Mouse (Mus musculus): Measurements from ENCODE around the gene Ap3d1. TPM values are rescaled to one million over a fixed set of nuclear protein-coding genes. Genes with fewer than 3 reads are reported as not detected.

The Ap3d1 gene
- polyA plus RNA-seq, 1 experiment from 2014 or later = 81.0 TPM

DNA sequence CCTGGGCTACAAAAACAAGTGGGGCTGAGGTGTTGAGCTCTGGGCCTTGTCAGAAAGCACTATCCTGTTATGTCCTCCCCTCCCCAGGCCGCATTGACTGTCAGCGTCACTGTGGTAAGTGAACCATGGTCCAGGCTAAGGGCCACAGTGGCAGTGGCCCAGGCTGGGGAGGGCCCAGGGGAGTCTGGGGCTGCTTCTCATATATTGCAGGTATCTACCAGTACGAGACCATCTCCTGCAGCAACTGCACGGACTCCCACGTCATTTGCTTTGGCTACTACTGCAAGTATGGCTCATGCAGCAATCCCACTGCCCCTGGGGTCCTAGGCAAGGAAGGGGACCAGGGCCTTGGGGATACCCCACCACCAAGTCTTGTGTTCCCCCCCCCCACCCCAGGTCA is 38.4 kb downstream of the Ap3d1 start:
- Histone ChIP-seq H3K27me3 (replicated peaks; ENCODE audit: control insufficient read depth, insufficient read depth, low read length) (no peaks in the 10 kb centered on the region), H3K9me3 (replicated peaks; ENCODE audit: control insufficient read depth, low read length) (no peaks in the 10 kb centered on the region), H3K4me3 (ENCODE audit: low read depth, low read length) (no peak overlapping the region)

GRCm38 (mm10) chr10:80702536-80703390 is 39.3 kb downstream of the Ap3d1 start:
- H3K9ac ChIP-seq (ENCODE audit: low read length) = peak overlapping the region; percentile 62
- H3K27ac ChIP-seq (ENCODE audit: low read depth, low read length) = peak overlapping the region; percentile 84
- H3K4me2 ChIP-seq (ENCODE audit: low read length) = peak overlapping the region; percentile 79
- peak; percentile 86 for ATAC-seq
- DNase-seq (ENCODE audit: low spot score) = peak; percentile 92
- no peaks in the 10 kb centered on the region for H3K9me3 ChIP-seq (replicated peaks; ENCODE audit: control insufficient read depth, low read length)
- 4% methylated on average over 47 of the region's 47 CpGs for WGBS
- peaks cover 25% of the 10 kb centered on the region for H3K36me3 ChIP-seq (ENCODE audit: control insufficient read depth, insufficient read depth, low read length)
- H3K4me3 ChIP-seq (ENCODE audit: low read depth, low read length) = peak overlapping the region; percentile 69
- peaks cover 13% of the 10 kb centered on the region for H3K4me1 ChIP-seq (ENCODE audit: control insufficient read depth, insufficient read depth, low read length)
- H3K27me3 ChIP-seq (replicated peaks; ENCODE audit: control insufficient read depth, insufficient read depth, low read length) = no peaks in the 10 kb centered on the region

More for the DNA sequence above, 38.4 kb downstream of the Ap3d1 start:
- ATAC-seq = no peak
- no peak overlapping the region for H3K27ac ChIP-seq (ENCODE audit: low read depth, low read length)
- H3K4me1 ChIP-seq (ENCODE audit: control insufficient read depth, insufficient read depth, low read length) = peaks cover 13% of the 10 kb centered on the region
- DNase-seq (ENCODE audit: low spot score) = no peak
- peaks cover 33% of the 10 kb centered on the region for H3K36me3 ChIP-seq (ENCODE audit: control insufficient read depth, insufficient read depth, low read length)
- H3K9ac ChIP-seq (ENCODE audit: low read length) = peak overlapping the region; percentile 62
- WGBS = 83% methylated on average over 5 of the region's 5 CpGs
- H3K4me2 ChIP-seq (ENCODE audit: low read length) = peak overlapping the region; percentile 79

DNA sequence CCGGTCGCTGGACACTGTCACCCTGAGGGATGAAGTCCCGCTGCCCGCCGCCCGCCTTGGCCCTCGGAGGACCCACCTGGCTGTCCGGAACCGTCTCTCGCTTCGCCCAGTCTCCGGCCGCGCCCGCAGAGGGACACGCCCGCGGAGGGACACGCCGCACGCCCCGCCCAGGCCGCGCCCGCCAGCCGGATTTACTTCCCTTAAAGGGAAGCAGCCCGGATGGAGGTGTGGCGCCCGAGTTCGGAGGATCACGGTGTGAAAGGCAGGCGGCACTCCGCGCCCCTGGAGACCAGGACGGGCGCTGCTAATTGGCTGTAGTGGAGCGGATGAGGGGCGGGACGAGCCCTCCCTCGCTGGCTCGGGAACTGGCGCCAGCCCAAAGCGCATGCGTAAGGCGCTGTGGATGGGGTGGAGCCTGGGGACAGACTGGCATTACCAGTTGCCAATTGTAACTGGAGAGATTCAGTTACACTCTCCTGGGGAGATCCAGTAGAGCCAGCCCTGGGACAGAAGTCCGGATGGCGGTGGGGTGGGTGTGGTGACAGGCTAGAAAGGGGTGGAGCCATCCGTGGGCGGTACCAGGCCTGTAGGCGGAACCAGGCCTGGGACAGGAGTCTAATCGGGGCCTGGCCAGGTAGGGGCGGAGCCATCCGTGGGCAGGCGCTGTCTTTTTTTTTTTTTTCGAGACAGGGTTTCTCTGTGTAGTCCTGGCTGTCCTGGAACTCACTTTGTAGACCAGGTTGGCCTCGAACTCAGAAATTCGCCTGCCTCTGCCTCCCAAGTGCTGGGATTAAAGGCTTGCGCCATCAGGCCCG is 40.1 kb downstream of the Ap3d1 start, which contains the start of the genes Mob3a and Izumo4:
Mob3a (minus strand) TSS at position 257 of the 815 bp plus-strand sequence.
Izumo4 (plus strand) TSS at position 464 of the 815 bp plus-strand sequence.
- peak; percentile 97 for ATAC-seq
- Histone ChIP-seq H3K4me3 (ENCODE audit: low read depth, low read length) (peak within 1 kb of the TSS; percentile 69), H3K4me1 (ENCODE audit: control insufficient read depth, insufficient read depth, low read length) (peaks cover 13% of the 10 kb centered on the region), H3K36me3 (ENCODE audit: control insufficient read depth, insufficient read depth, low read length) (peaks cover 16% of the 10 kb centered on the region), H3K27me3 (replicated peaks; ENCODE audit: control insufficient read depth, insufficient read depth, low read length) (no peaks in the 10 kb centered on the region), H3K9ac (ENCODE audit: low read length) (peak within 1 kb of the TSS; percentile 77), H3K9me3 (replicated peaks; ENCODE audit: control insufficient read depth, low read length) (no peaks in the 10 kb centered on the region), H3K27ac (ENCODE audit: low read depth, low read length) (peak within 1 kb of the TSS; percentile 84), H3K4me2 (ENCODE audit: low read length) (peak within 1 kb of the TSS; percentile 79)
- under 1% methylated on average over 57 of the region's 59 CpGs for WGBS
- peak; percentile 99 for DNase-seq (ENCODE audit: low spot score)

- Histone ChIP-seq H3K27me3 (replicated peaks; ENCODE audit: control insufficient read depth, insufficient read depth, low read length) (no peaks in the 10 kb centered on the region), H3K4me3 (ENCODE audit: low read depth, low read length) (peak overlapping the region; percentile 69), H3K9me3 (replicated peaks; ENCODE audit: control insufficient read depth, low read length) (no peaks in the 10 kb centered on the region), H3K36me3 (ENCODE audit: control insufficient read depth, insufficient read depth, low read length) (peaks cover 4% of the 10 kb centered on the region), H3K4me1 (ENCODE audit: control insufficient read depth, insufficient read depth, low read length) (peaks cover 13% of the 10 kb centered on the region), H3K27ac (ENCODE audit: low read depth, low read length) (no peak overlapping the region), H3K9ac (ENCODE audit: low read length) (peak overlapping the region; percentile 77), H3K4me2 (ENCODE audit: low read length) (peak overlapping the region; percentile 79)
- DNase-seq (ENCODE audit: low spot score) (no peak), ATAC-seq (no peak)
- 41% methylated on average over 4 of the region's 4 CpGs for WGBS
Measured at GRCm38 (mm10) chr10:80700732-80701131, 41.3 kb downstream of the Ap3d1 start.

GRCm38 (mm10) chr10:80700038-80700504 is 42.0 kb downstream of the Ap3d1 start:
- WGBS = 92% methylated on average over 7 of the region's 7 CpGs
- Histone ChIP-seq H3K36me3 (ENCODE audit: control insufficient read depth, insufficient read depth, low read length) (0 out of 2 replicates have a peak, but pooled peaks cover 3% of the 10 kb centered on the region), H3K4me2 (ENCODE audit: low read length) (0 out of 2 replicates have a peak overlapping the region, but pooled peaks have one; percentile 79), H3K9ac (ENCODE audit: low read length) (no peak overlapping the region), H3K4me3 (ENCODE audit: low read depth, low read length) (no peak overlapping the region), H3K9me3 (replicated peaks; ENCODE audit: control insufficient read depth, low read length) (no peaks in the 10 kb centered on the region), H3K4me1 (ENCODE audit: control insufficient read depth, insufficient read depth, low read length) (peaks cover 13% of the 10 kb centered on the region), H3K27ac (ENCODE audit: low read depth, low read length) (no peak overlapping the region), H3K27me3 (replicated peaks; ENCODE audit: control insufficient read depth, insufficient read depth, low read length) (no peaks in the 10 kb centered on the region)
- ATAC-seq = no peak
- DNase-seq (ENCODE audit: low spot score) = no peak

DNA sequence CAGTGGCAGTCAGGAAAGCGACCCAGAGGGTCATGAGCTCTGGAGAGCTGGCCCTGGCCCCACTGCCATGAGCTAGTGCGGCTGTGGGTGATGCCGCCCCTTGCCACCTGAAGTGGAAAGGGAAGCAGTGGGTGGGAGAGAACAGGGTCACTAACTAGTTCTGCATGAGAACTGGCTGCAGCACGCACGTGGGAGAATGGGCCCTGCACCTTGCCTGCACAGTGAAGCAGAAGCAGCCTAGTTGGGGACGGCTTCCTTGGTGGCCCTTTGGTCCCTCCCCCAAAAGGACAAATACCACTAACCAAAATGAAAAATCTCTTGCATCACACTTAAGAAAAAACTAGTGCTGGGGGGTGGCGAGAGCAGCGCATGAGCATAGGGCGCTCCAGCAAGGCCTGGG is 43.5 kb downstream of the Ap3d1 start:
- H3K9me3 ChIP-seq (replicated peaks; ENCODE audit: control insufficient read depth, low read length) = no peaks in the 10 kb centered on the region
- H3K27ac ChIP-seq (ENCODE audit: low read depth, low read length) = no peak overlapping the region
- ATAC-seq (no peak), DNase-seq (ENCODE audit: low spot score) (no peak)
- H3K36me3 ChIP-seq (ENCODE audit: control insufficient read depth, insufficient read depth, low read length) = peaks cover 10% of the 10 kb centered on the region
- peaks cover 13% of the 10 kb centered on the region for H3K4me1 ChIP-seq (ENCODE audit: control insufficient read depth, insufficient read depth, low read length)
- 90% methylated on average over 9 of the region's 9 CpGs for WGBS
- no peak overlapping the region for H3K4me2 ChIP-seq (ENCODE audit: low read length)
- no peak overlapping the region for H3K4me3 ChIP-seq (ENCODE audit: low read depth, low read length)
- H3K27me3 ChIP-seq (replicated peaks; ENCODE audit: control insufficient read depth, insufficient read depth, low read length) = no peaks in the 10 kb centered on the region
- H3K9ac ChIP-seq (ENCODE audit: low read length) = no peak overlapping the region

- H3K27me3 ChIP-seq (replicated peaks; ENCODE audit: control insufficient read depth, insufficient read depth, low read length) = no peaks in the 10 kb centered on the region
- H3K4me1 ChIP-seq (ENCODE audit: control insufficient read depth, insufficient read depth, low read length) = peaks cover 8% of the 10 kb centered on the region
- WGBS = 84% methylated on average over 9 of the region's 9 CpGs
- no peak overlapping the region for H3K4me3 ChIP-seq (ENCODE audit: low read depth, low read length)
- no peaks in the 10 kb centered on the region for H3K9me3 ChIP-seq (replicated peaks; ENCODE audit: control insufficient read depth, low read length)
- peaks cover 12% of the 10 kb centered on the region for H3K36me3 ChIP-seq (ENCODE audit: control insufficient read depth, insufficient read depth, low read length)
- no peak for ATAC-seq
- H3K27ac ChIP-seq (ENCODE audit: low read depth, low read length) = no peak overlapping the region
- H3K4me2 ChIP-seq (ENCODE audit: low read length) = no peak overlapping the region
- no peak for DNase-seq (ENCODE audit: low spot score)
- no peak overlapping the region for H3K9ac ChIP-seq (ENCODE audit: low read length)
Measured at GRCm38 (mm10) chr10:80697812-80698211, 44.3 kb downstream of the Ap3d1 start.

GRCm38 (mm10) chr10:80697393-80697787 is 44.7 kb downstream of the Ap3d1 start:
- Histone ChIP-seq H3K27me3 (replicated peaks; ENCODE audit: control insufficient read depth, insufficient read depth, low read length) (no peaks in the 10 kb centered on the region), H3K27ac (ENCODE audit: low read depth, low read length) (no peak overlapping the region), H3K36me3 (ENCODE audit: control insufficient read depth, insufficient read depth, low read length) (peaks cover 14% of the 10 kb centered on the region), H3K4me1 (ENCODE audit: control insufficient read depth, insufficient read depth, low read length) (peaks cover 8% of the 10 kb centered on the region), H3K4me2 (ENCODE audit: low read length) (no peak overlapping the region), H3K4me3 (ENCODE audit: low read depth, low read length) (no peak overlapping the region), H3K9ac (ENCODE audit: low read length) (no peak overlapping the region), H3K9me3 (replicated peaks; ENCODE audit: control insufficient read depth, low read length) (no peaks in the 10 kb centered on the region)
- ATAC-seq (no peak), DNase-seq (ENCODE audit: low spot score) (no peak)
- WGBS = 92% methylated on average over 8 of the region's 8 CpGs
